Mouse (Mus musculus) urinary bladder, adult 2 months (tissue): ENCODE results near the gene Aar2. TPM values are rescaled to one million over a fixed set of nuclear protein-coding genes. Genes with fewer than 3 reads are reported as not detected.

Experiments used
- DNase-seq: peaks from one replicate; pipeline ENCODE4 v3.0.0; 2022; ENCODE audit warnings: low spot score
- polyA plus RNA-seq: library from polyadenylated mRNA; depleted of rRNA; stranded (reverse); fragments of >200 nt; gene quantifications from 2 replicates; pipeline ENCODE4 v1.2.3, GENCODE M21; 2012

Gene Aar2
- polyA plus RNA-seq, 1 experiment: 18.6 TPM

- no peak for DNase-seq
Measured at GRCm38 (mm10) chr2:156568647-156569046, 21.3 kb downstream of the Aar2 start.

GRCm38 (mm10) chr2:156569261-156569660 is 21.9 kb downstream of the Aar2 start:
- no peak for DNase-seq

GRCm38 (mm10) chr2:156571521-156571920 is 24.1 kb downstream of the Aar2 start:
- no peak for DNase-seq

- no peak for DNase-seq
Measured at GRCm38 (mm10) chr2:156576850-156577587, 29.6 kb downstream of the Aar2 start.

- no peak for DNase-seq
Measured at GRCm38 (mm10) chr2:156580507-156580906, 33.1 kb downstream of the Aar2 start.

- no peak for DNase-seq
Measured at GRCm38 (mm10) chr2:156581244-156581643, 33.9 kb downstream of the Aar2 start.

GRCm38 (mm10) chr2:156582887-156583286 is 35.5 kb downstream of the Aar2 start:
- no peak for DNase-seq

- DNase-seq: no peak
Measured at GRCm38 (mm10) chr2:156584154-156584796, 36.9 kb downstream of the Aar2 start.

GRCm38 (mm10) chr2:156584797-156585471 is 37.5 kb downstream of the Aar2 start:
- no peak for DNase-seq

- DNase-seq: no peak
Measured at GRCm38 (mm10) chr2:156589481-156589880, 42.1 kb downstream of the Aar2 start.

- no peak for DNase-seq
Measured at GRCm38 (mm10) chr2:156594987-156595490, 47.7 kb downstream of the Aar2 start.

GRCm38 (mm10) chr2:156602581-156602980 is 55.2 kb downstream of the Aar2 start:
- DNase-seq: no peak

- no peak for DNase-seq
Measured at GRCm38 (mm10) chr2:156603671-156604070, 56.3 kb downstream of the Aar2 start.

GRCm38 (mm10) chr2:156605144-156605543 is 57.8 kb downstream of the Aar2 start:
- DNase-seq: no peak

- no peak for DNase-seq
Measured at GRCm38 (mm10) chr2:156605971-156606370, 58.6 kb downstream of the Aar2 start.

- no peak for DNase-seq
Measured at GRCm38 (mm10) chr2:156613081-156613540, 65.7 kb downstream of the Aar2 start.

GRCm38 (mm10) chr2:156613541-156614257 is 66.3 kb downstream of the Aar2 start, which contains the start of gene Dlgap4:
TSS of gene Dlgap4 (plus strand) at chr2:156613705.
- no peak for DNase-seq

- DNase-seq: no peak
Measured at GRCm38 (mm10) chr2:156614258-156614556, 66.8 kb downstream of the Aar2 start.

GRCm38 (mm10) chr2:156614661-156615654 is 67.6 kb downstream of the Aar2 start:
- DNase-seq: no peak

- no peak for DNase-seq
Measured at GRCm38 (mm10) chr2:156616513-156616912, 69.1 kb downstream of the Aar2 start.

- no peak for DNase-seq
Measured at GRCm38 (mm10) chr2:156617536-156617935, 70.2 kb downstream of the Aar2 start.
